Mouse (Mus musculus) C2C12 (cell line): ENCODE measurements around the gene Reck. TPM values are rescaled to one million over a fixed set of nuclear protein-coding genes. Genes with fewer than 3 reads are reported as not detected.

ENCODE experiments used
- H3K27me3 ChIP-seq: one replicate; pipeline ENCODE4 v1.6.1; 2011; ENCODE audit not compliant: control insufficient read depth, insufficient read depth, insufficient read length
- H3K36me3 ChIP-seq: one replicate; pipeline ENCODE4 v1.6.1; 2011; ENCODE audit not compliant: control insufficient read depth, insufficient read depth
- H3K4me3 ChIP-seq: one replicate; pipeline ENCODE4 v1.5.1; 2011; ENCODE audit warnings: mild to moderate bottlenecking, control low read depth; ENCODE audit not compliant: poor library complexity, insufficient read depth, severe bottlenecking
- H3K79me2 ChIP-seq: one replicate; pipeline ENCODE4 v1.6.1; 2011; ENCODE audit not compliant: control insufficient read depth, insufficient read depth
- H3K79me3 ChIP-seq: one replicate; pipeline ENCODE4 v1.6.1; 2011; ENCODE audit warnings: low read depth, control low read depth
- H3ac ChIP-seq: one replicate; pipeline ENCODE3; 2011; ENCODE audit warnings: low read depth; ENCODE audit not compliant: control insufficient read depth, insufficient read length
- CEBPB ChIP-seq: IDR thresholded peaks from one replicate; pipeline ENCODE4 v1.6.1; 2011; ENCODE audit warnings: low read depth, mild to moderate bottlenecking, control low read depth, moderate library complexity
- CTCF ChIP-seq: IDR thresholded peaks from one replicate; pipeline ENCODE4 v1.5.1; 2011; ENCODE audit not compliant: control insufficient read depth, insufficient read depth, insufficient read length
- FOSL1 ChIP-seq: IDR thresholded peaks from one replicate; pipeline ENCODE4 v1.8.0; 2011; ENCODE audit warnings: mild to moderate bottlenecking, low read length; ENCODE audit not compliant: poor library complexity, insufficient read depth, severe bottlenecking
- MAX ChIP-seq: IDR thresholded peaks from one replicate; pipeline ENCODE4 v1.6.1; 2011; ENCODE audit warnings: mild to moderate bottlenecking, control low read depth
- MYOD1 ChIP-seq: IDR thresholded peaks from one replicate; pipeline ENCODE4 v1.6.1; 2011; ENCODE audit warnings: low read depth; ENCODE audit not compliant: control insufficient read depth, insufficient read length
- MYOG ChIP-seq: IDR thresholded peaks from one replicate; pipeline ENCODE4 v1.6.1; 2011; ENCODE audit not compliant: control insufficient read depth, insufficient read length; ENCODE audit errors: extremely low read depth
- USF1 ChIP-seq: IDR thresholded peaks from one replicate; pipeline ENCODE4 v1.6.1; 2011; ENCODE audit warnings: low read depth, mild to moderate bottlenecking, control low read depth, moderate library complexity
- polyA plus RNA-seq: library from polyadenylated mRNA; unstranded; fragments of >200 nt; fragmentation: generic; extraction: Trizol; gene quantifications from one replicate; pipeline ENCODE4 v1.2.1, GENCODE M21; 2012; ENCODE audit warnings: missing spikeins

Gene Reck
- polyA plus RNA-seq, 1 experiment = 0.61 TPM

DNA sequence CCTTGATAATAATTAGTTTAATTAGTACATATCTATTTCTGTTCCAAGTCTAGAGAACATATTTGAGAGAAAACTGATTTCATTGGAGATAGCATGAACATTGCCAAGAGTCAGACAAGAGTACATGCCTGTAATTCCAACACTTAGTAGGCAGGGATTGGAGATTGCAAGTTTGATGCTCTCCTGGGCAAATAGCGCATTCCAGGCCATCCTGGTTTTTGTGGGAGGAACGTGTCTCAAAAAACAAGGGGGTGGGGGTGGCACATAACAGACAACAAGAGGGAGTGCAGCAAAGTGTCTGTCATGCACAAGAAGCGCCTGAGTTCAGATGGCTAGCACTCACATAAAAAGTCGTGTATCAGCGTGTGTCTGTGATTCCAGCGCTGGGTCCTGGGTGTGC is 4.2 kb downstream of the Reck start:
- no peak for TF ChIP-seq MYOD1
- TF ChIP-seq CTCF = no peak
- TF ChIP-seq USF1 = no peak
- TF ChIP-seq MAX = no peak
- no peak for TF ChIP-seq MYOG
- TF ChIP-seq FOSL1 = no peak
- no peak for TF ChIP-seq CEBPB
- no peaks in the 10 kb centered on the region for H3K79me3 ChIP-seq
- H3K4me3 ChIP-seq = no peak overlapping the region
- no peaks in the 10 kb centered on the region for H3K36me3 ChIP-seq
- H3K79me2 ChIP-seq = no peaks in the 10 kb centered on the region
- H3K27me3 ChIP-seq = no peaks in the 10 kb centered on the region
- H3ac ChIP-seq = no peak overlapping the region

DNA sequence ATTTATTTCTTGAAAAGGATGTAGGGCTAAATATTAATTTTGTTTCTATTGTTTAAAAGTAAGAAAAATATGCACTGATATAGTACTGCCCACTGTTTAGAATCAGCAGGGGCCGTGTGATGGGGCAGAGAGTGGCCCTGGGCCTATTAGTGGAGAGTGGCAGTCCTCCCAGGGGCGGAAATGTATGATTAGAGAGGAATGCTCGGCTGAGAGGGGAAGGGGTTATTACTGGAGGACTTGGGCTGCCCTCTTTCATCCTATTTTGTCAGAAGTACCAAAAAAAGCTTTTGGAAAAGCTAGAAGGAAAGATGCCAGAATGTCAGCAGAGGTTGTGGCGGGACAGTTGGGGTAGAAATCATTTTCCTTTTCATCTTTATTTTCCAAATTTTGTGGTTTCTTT is 8.9 kb downstream of the Reck start:
- H3K4me3 ChIP-seq = no peak overlapping the region

DNA sequence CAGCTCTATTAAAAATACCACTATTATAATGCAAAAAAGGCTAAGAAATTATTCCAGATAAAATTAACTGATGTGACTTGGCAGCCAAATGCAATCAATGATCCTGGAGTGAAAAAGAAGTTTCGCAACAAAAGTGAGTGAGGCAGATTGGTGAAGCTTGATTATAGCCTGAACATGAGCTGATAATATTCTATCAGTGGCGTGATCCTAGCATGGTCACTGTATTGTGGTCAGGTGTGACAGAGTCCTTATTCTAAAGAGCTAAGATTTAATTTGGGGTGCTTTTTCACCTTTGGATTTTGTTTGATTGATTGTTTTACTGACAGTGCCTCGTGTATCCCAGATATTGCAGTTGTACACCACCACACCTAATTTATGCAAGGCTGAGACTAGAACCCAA is 15.9 kb downstream of the Reck start:
- no peaks in the 10 kb centered on the region for H3K36me3 ChIP-seq
- no peak for TF ChIP-seq USF1
- no peak for TF ChIP-seq CEBPB
- TF ChIP-seq CTCF = no peak
- no peak for TF ChIP-seq MYOG
- TF ChIP-seq MAX = no peak
- no peak for TF ChIP-seq FOSL1
- no peak for TF ChIP-seq MYOD1
- H3ac ChIP-seq = no peak overlapping the region
- H3K4me3 ChIP-seq = no peak overlapping the region
- no peaks in the 10 kb centered on the region for H3K27me3 ChIP-seq
- H3K79me3 ChIP-seq = no peaks in the 10 kb centered on the region
- H3K79me2 ChIP-seq = no peaks in the 10 kb centered on the region

More for the DNA sequence above, 8.9 kb downstream of the Reck start:
- no peak for TF ChIP-seq CTCF
- no peak for TF ChIP-seq MYOG
- Histone ChIP-seq H3K79me3 (no peaks in the 10 kb centered on the region), H3K27me3 (no peaks in the 10 kb centered on the region), H3ac (no peak overlapping the region), H3K36me3 (no peaks in the 10 kb centered on the region), H3K79me2 (no peaks in the 10 kb centered on the region)

DNA sequence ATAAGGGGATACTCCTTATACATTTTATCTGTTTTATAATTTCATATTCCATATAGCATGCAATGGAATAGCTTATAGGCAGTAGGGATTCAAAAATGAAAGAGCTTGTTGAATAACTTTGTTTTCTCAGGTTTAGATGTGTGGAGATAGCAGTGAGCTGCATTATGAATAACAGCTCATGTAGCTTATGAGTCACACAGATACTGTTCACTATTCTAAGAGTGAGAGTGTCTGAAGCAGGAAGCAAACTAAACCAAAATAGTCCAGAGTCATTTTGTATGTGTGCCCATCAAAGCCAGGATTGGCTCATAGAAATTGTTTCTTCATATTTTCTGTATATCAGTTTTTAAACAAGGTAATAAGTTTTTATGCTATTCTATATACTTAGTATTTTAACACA is 21.9 kb downstream of the Reck start:
- Histone ChIP-seq H3K4me3 (no peak overlapping the region), H3ac (no peak overlapping the region), H3K79me3 (no peaks in the 10 kb centered on the region), H3K36me3 (no peaks in the 10 kb centered on the region), H3K79me2 (no peaks in the 10 kb centered on the region), H3K27me3 (no peaks in the 10 kb centered on the region)
- no peak for TF ChIP-seq FOSL1
- no peak for TF ChIP-seq CEBPB
- TF ChIP-seq CTCF = no peak
- TF ChIP-seq USF1 = no peak
- TF ChIP-seq MYOG = no peak
- TF ChIP-seq MAX = no peak
- TF ChIP-seq MYOD1 = no peak

DNA sequence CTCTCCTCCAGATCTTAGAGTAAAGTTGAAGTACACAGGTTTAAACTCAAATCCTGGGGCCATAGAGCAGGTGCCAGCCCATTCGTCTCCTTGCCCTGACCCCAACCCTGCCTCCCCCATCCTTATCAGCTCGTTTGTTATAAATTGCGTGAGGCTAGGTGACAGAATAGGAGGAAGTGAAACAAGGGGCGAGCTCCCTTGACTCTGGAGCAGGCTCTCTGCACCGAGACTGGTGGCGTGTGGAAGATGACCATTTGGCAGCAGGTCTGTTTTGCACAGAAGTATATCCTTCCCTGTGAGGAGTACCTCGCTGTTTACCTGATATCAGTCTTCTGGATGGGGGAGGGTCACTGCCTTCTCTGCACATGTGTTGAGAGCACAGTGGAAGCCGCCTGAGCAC is 23.9 kb downstream of the Reck start:
- Histone ChIP-seq H3ac (no peak overlapping the region), H3K79me3 (no peaks in the 10 kb centered on the region), H3K27me3 (no peaks in the 10 kb centered on the region), H3K36me3 (no peaks in the 10 kb centered on the region), H3K4me3 (no peak overlapping the region), H3K79me2 (no peaks in the 10 kb centered on the region)
- TF ChIP-seq CEBPB = no peak
- TF ChIP-seq MAX = no peak
- TF ChIP-seq USF1 = no peak
- no peak for TF ChIP-seq CTCF
- TF ChIP-seq MYOD1 = no peak
- no peak for TF ChIP-seq MYOG
- no peak for TF ChIP-seq FOSL1

DNA sequence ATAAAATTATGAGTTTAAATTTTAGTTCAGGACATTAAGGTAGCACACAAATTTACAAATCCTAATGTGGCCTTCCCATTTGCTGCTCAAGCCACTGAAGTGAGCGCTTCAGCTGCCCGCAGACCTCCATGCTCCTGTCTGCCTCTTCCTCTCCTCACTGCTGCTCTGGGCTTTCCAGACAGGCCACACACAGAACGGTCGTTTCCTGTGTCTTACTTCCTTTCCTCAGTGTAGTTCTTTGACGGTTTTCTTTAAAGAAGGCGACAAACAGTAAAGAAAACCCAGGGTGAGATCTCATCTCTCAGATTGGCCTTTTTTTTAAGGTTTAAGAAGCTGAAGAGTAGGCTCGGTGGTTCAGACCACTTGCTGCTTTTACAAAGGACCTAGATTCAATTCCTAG is 28.4 kb downstream of the Reck start:
- Histone ChIP-seq H3K36me3 (no peaks in the 10 kb centered on the region), H3K79me3 (no peaks in the 10 kb centered on the region)

More for the DNA sequence above, 28.4 kb downstream of the Reck start:
- TF ChIP-seq MAX (no peak), USF1 (no peak), MYOD1 (no peak), FOSL1 (no peak), MYOG (no peak), CEBPB (no peak), CTCF (no peak)
- Histone ChIP-seq H3K79me2 (no peaks in the 10 kb centered on the region), H3K4me3 (no peak overlapping the region), H3K27me3 (no peaks in the 10 kb centered on the region), H3ac (no peak overlapping the region)
